Mouse (Mus musculus): ENCODE results near the gene Klf15. TPM values are rescaled to one million over a fixed set of nuclear protein-coding genes. Genes with fewer than 3 reads are reported as not detected.

Gene Klf15
- polyA plus RNA-seq, 1 experiment from 2014 or later: 6.8 TPM

GRCm38 (mm10) chr6:90475176-90475853 is 12.9 kb downstream of the Klf15 start:
- Histone ChIP-seq H3K9me3 (replicated peaks) (no peaks in the 10 kb centered on the region), H3K4me2 (replicated peaks) (no peak overlapping the region), H3K4me3 (replicated peaks) (no peak overlapping the region), H3K9ac (no peak overlapping the region), H3K27me3 (no peaks in the 10 kb centered on the region), H3K4me1 (peaks cover 19% of the 10 kb centered on the region), H3K36me3 (no peaks in the 10 kb centered on the region), H3K27ac (replicated peaks) (no peak overlapping the region)
- ATAC-seq (ENCODE audit: insufficient number of reproducible peaks, low FRiP score, low TSS enrichment, low read depth): no peak
- 70% methylated on average over 4 of the region's 4 CpGs for WGBS

GRCm38 (mm10) chr6:90475854-90476212 is 13.5 kb downstream of the Klf15 start:
- Histone ChIP-seq H3K4me3 (replicated peaks) (no peak overlapping the region), H3K27ac (replicated peaks) (no peak overlapping the region), H3K4me1 (peaks cover 14% of the 10 kb centered on the region), H3K9ac (no peak overlapping the region), H3K9me3 (replicated peaks) (no peaks in the 10 kb centered on the region), H3K36me3 (no peaks in the 10 kb centered on the region), H3K4me2 (replicated peaks) (no peak overlapping the region), H3K27me3 (no peaks in the 10 kb centered on the region)
- 54% methylated on average over 3 of the region's 3 CpGs for WGBS
- ATAC-seq (ENCODE audit: insufficient number of reproducible peaks, low FRiP score, low TSS enrichment, low read depth): no peak

- no peak overlapping the region for H3K9ac ChIP-seq
- no peaks in the 10 kb centered on the region for H3K36me3 ChIP-seq
- H3K9me3 ChIP-seq (replicated peaks): no peaks in the 10 kb centered on the region
- ATAC-seq (ENCODE audit: insufficient number of reproducible peaks, low FRiP score, low TSS enrichment, low read depth): no peak
- no peaks in the 10 kb centered on the region for H3K27me3 ChIP-seq
- H3K27ac ChIP-seq (replicated peaks): 0 out of 2 replicates have a peak overlapping the region, but pooled peaks have one; percentile 25
- 59% methylated on average over 14 of the region's 14 CpGs for WGBS
- H3K4me1 ChIP-seq: peaks cover 3% of the 10 kb centered on the region; the same call in 1 of the 2 replicates
- H3K4me3 ChIP-seq (replicated peaks): no peak overlapping the region
- no peak overlapping the region for H3K4me2 ChIP-seq (replicated peaks)
Measured at GRCm38 (mm10) chr6:90476941-90477518, 14.7 kb downstream of the Klf15 start.

GRCm38 (mm10) chr6:90484249-90484648 is 21.9 kb downstream of the Klf15 start:
- no peaks in the 10 kb centered on the region for H3K36me3 ChIP-seq
- H3K4me3 ChIP-seq (replicated peaks): no peak overlapping the region
- no peak overlapping the region for H3K4me2 ChIP-seq (replicated peaks)
- ATAC-seq (ENCODE audit: insufficient number of reproducible peaks, low FRiP score, low TSS enrichment, low read depth): no peak
- H3K9me3 ChIP-seq (replicated peaks): no peaks in the 10 kb centered on the region
- H3K4me1 ChIP-seq: 0 out of 2 replicates have a peak, but pooled peaks cover 3% of the 10 kb centered on the region
- H3K27me3 ChIP-seq: no peaks in the 10 kb centered on the region
- no peak overlapping the region for H3K27ac ChIP-seq (replicated peaks)
- 65% methylated on average over 3 of the region's 3 CpGs for WGBS
- H3K9ac ChIP-seq: no peak overlapping the region

- Histone ChIP-seq H3K4me3 (replicated peaks) (no peak overlapping the region), H3K4me2 (replicated peaks) (no peak overlapping the region), H3K36me3 (no peaks in the 10 kb centered on the region), H3K4me1 (0 out of 2 replicates have a peak, but pooled peaks cover 3% of the 10 kb centered on the region), H3K27me3 (no peaks in the 10 kb centered on the region), H3K9me3 (replicated peaks) (no peaks in the 10 kb centered on the region), H3K9ac (no peak overlapping the region), H3K27ac (replicated peaks) (no peak overlapping the region)
- WGBS: 78% methylated on average over 5 of the region's 5 CpGs
- ATAC-seq (ENCODE audit: insufficient number of reproducible peaks, low FRiP score, low TSS enrichment, low read depth): no peak
Measured at GRCm38 (mm10) chr6:90484876-90485275, 22.5 kb downstream of the Klf15 start.

- Histone ChIP-seq H3K36me3 (no peaks in the 10 kb centered on the region), H3K4me3 (replicated peaks) (no peak within 1 kb of the TSS), H3K27ac (replicated peaks) (no peak within 1 kb of the TSS), H3K9me3 (replicated peaks) (no peaks in the 10 kb centered on the region), H3K27me3 (no peaks in the 10 kb centered on the region), H3K9ac (no peak within 1 kb of the TSS), H3K4me2 (replicated peaks) (no peak within 1 kb of the TSS), H3K4me1 (0 out of 2 replicates have a peak, but pooled peaks cover 3% of the 10 kb centered on the region)
- 62% methylated on average over 12 of the region's 12 CpGs for WGBS
- ATAC-seq (ENCODE audit: insufficient number of reproducible peaks, low FRiP score, low TSS enrichment, low read depth): no peak
Measured at GRCm38 (mm10) chr6:90486176-90486921, 24.0 kb downstream of the Klf15 start, which contains the start of gene Aldh1l1. Gene Aldh1l1 (plus strand): TSS chr6:90486427.

- Histone ChIP-seq H3K9ac (no peak overlapping the region), H3K9me3 (replicated peaks) (no peaks in the 10 kb centered on the region), H3K4me3 (replicated peaks) (no peak overlapping the region), H3K4me1 (0 out of 2 replicates have a peak, but pooled peaks cover 3% of the 10 kb centered on the region), H3K27me3 (no peaks in the 10 kb centered on the region), H3K4me2 (replicated peaks) (no peak overlapping the region), H3K36me3 (no peaks in the 10 kb centered on the region), H3K27ac (replicated peaks) (no peak overlapping the region)
- WGBS: 67% methylated on average over 1 of the region's 1 CpGs
- ATAC-seq (ENCODE audit: insufficient number of reproducible peaks, low FRiP score, low TSS enrichment, low read depth): no peak
Measured at GRCm38 (mm10) chr6:90487531-90487930, 25.2 kb downstream of the Klf15 start.

GRCm38 (mm10) chr6:90489532-90489931 is 27.2 kb downstream of the Klf15 start:
- no peak for ATAC-seq (ENCODE audit: insufficient number of reproducible peaks, low FRiP score, low TSS enrichment, low read depth)
- H3K9me3 ChIP-seq (replicated peaks): no peaks in the 10 kb centered on the region
- no peak overlapping the region for H3K27ac ChIP-seq (replicated peaks)
- 0 out of 2 replicates have a peak, but pooled peaks cover 3% of the 10 kb centered on the region for H3K4me1 ChIP-seq
- WGBS: 83% methylated on average over 3 of the region's 3 CpGs
- H3K27me3 ChIP-seq: no peaks in the 10 kb centered on the region
- no peaks in the 10 kb centered on the region for H3K36me3 ChIP-seq
- no peak overlapping the region for H3K9ac ChIP-seq
- no peak overlapping the region for H3K4me3 ChIP-seq (replicated peaks)
- H3K4me2 ChIP-seq (replicated peaks): no peak overlapping the region

GRCm38 (mm10) chr6:90490976-90491375 is 28.6 kb downstream of the Klf15 start:
- Histone ChIP-seq H3K36me3 (no peaks in the 10 kb centered on the region), H3K4me2 (replicated peaks) (no peak overlapping the region)
- ATAC-seq (ENCODE audit: insufficient number of reproducible peaks, low FRiP score, low TSS enrichment, low read depth): no peak

GRCm38 (mm10) chr6:90491956-90492744 is 29.8 kb downstream of the Klf15 start:
- no peak for ATAC-seq (ENCODE audit: insufficient number of reproducible peaks, low FRiP score, low TSS enrichment, low read depth)
- Histone ChIP-seq H3K27me3 (no peaks in the 10 kb centered on the region), H3K4me3 (replicated peaks) (no peak overlapping the region), H3K4me1 (peaks cover 6% of the 10 kb centered on the region; the same call in 1 of the 2 replicates), H3K36me3 (no peaks in the 10 kb centered on the region), H3K4me2 (replicated peaks) (no peak overlapping the region), H3K27ac (replicated peaks) (no peak overlapping the region), H3K9ac (no peak overlapping the region), H3K9me3 (replicated peaks) (no peaks in the 10 kb centered on the region)
- 79% methylated on average over 10 of the region's 10 CpGs for WGBS

More at GRCm38 (mm10) chr6:90490976-90491375, 28.6 kb downstream of the Klf15 start:
- no peak overlapping the region for H3K9ac ChIP-seq
- 63% methylated on average over 2 of the region's 2 CpGs for WGBS
- H3K27ac ChIP-seq (replicated peaks): no peak overlapping the region
- no peaks in the 10 kb centered on the region for H3K9me3 ChIP-seq (replicated peaks)
- H3K4me3 ChIP-seq (replicated peaks): no peak overlapping the region
- H3K4me1 ChIP-seq: peaks cover 9% of the 10 kb centered on the region; the same call in 1 of the 2 replicates
- H3K27me3 ChIP-seq: no peaks in the 10 kb centered on the region

GRCm38 (mm10) chr6:90494155-90494554 is 31.8 kb downstream of the Klf15 start:
- H3K27me3 ChIP-seq: no peaks in the 10 kb centered on the region
- H3K9ac ChIP-seq: no peak overlapping the region
- no peak overlapping the region for H3K4me2 ChIP-seq (replicated peaks)
- ATAC-seq (ENCODE audit: insufficient number of reproducible peaks, low FRiP score, low TSS enrichment, low read depth): no peak
- 70% methylated on average over 3 of the region's 3 CpGs for WGBS
- peaks cover 6% of the 10 kb centered on the region; the same call in 1 of the 2 replicates for H3K4me1 ChIP-seq
- no peak overlapping the region for H3K4me3 ChIP-seq (replicated peaks)
- no peaks in the 10 kb centered on the region for H3K9me3 ChIP-seq (replicated peaks)
- H3K27ac ChIP-seq (replicated peaks): no peak overlapping the region
- H3K36me3 ChIP-seq: no peaks in the 10 kb centered on the region
